Mouse (Mus musculus) ES-E14 (cell line): ENCODE measurements around the gene Tmem201.

Experiments
- HCFC1 ChIP-seq: IDR thresholded peaks from 2 replicates; pipeline ENCODE4 v1.6.1; 2012; ENCODE audit warnings: low read length, inconsistent platforms, borderline replicate concordance; ENCODE audit not compliant: insufficient read depth
- MAFK ChIP-seq: IDR thresholded peaks from 2 replicates; pipeline ENCODE4 v1.6.1; 2014; ENCODE audit warnings: mild to moderate bottlenecking, low read depth, low read length, inconsistent platforms; ENCODE audit not compliant: insufficient read depth

DNA sequence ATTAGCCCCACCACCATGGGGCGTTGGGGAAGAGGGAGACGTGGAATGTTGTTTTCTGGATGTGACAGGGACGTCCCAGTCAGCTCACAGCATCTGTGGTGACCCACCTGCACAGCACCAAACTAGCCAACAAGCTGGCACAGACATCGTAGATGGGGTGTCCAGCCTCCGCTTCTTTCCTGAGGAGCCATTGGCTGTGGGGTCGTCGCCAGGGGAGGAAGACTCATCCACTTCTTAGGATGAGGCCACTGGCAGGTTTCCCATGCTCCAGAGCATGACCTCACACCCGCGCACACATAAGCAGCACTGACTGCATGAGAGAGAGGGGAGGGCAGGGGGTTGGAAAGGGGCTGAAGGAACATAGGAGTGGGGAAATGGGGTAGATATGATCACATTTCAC, 42.1 kb upstream of the Tmem201 start:
- TF ChIP-seq HCFC1 (no peak), MAFK (no peak)
